Mouse (Mus musculus) C2C12 (cell line): ENCODE data around the gene Pfdn4.

Experiments
- CEBPB ChIP-seq: IDR thresholded peaks from one replicate; pipeline ENCODE4 v1.6.1; 2011; ENCODE audit warnings: low read depth, mild to moderate bottlenecking, control low read depth, moderate library complexity
- CTCF ChIP-seq: IDR thresholded peaks from one replicate; pipeline ENCODE4 v1.5.1; 2011; ENCODE audit not compliant: control insufficient read depth, insufficient read depth, insufficient read length
- FOSL1 ChIP-seq: IDR thresholded peaks from one replicate; pipeline ENCODE4 v1.8.0; 2011; ENCODE audit warnings: mild to moderate bottlenecking, low read length; ENCODE audit not compliant: poor library complexity, insufficient read depth, severe bottlenecking
- MAX ChIP-seq: IDR thresholded peaks from one replicate; pipeline ENCODE4 v1.6.1; 2011; ENCODE audit warnings: mild to moderate bottlenecking, control low read depth
- MYOD1 ChIP-seq: IDR thresholded peaks from one replicate; pipeline ENCODE4 v1.6.1; 2011; ENCODE audit warnings: low read depth; ENCODE audit not compliant: control insufficient read depth, insufficient read length
- USF1 ChIP-seq: IDR thresholded peaks from one replicate; pipeline ENCODE4 v1.6.1; 2011; ENCODE audit warnings: low read depth, mild to moderate bottlenecking, control low read depth, moderate library complexity

DNA sequence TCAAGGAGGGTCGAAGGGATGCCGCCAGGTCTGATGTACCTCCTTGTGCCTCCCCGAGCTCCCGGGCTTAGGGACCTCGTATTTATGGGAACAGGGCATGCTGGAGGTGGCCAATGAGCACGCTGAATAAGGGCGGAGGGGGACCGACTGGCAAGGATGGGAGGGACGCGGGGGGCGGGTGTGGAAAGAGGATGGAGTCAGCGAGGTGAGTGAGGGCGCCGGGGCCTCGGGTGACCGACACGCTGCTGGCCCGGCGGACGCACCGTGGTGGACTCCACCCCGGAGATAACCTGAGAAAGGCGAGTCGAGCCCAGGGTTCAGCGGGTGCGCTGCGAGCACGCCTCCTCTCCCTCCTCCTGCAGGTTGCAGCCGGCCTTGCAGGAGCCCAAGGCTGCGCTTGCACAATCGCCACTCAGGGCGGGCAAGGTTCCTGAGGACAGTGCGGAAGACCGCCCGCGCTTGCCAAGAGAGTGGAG lies 901 bp downstream of the Pfdn4 start, which contains the start of gene Cyp24a1:
- TF ChIP-seq USF1 (no peak), CTCF (no peak), MYOD1 (no peak), MAX (no peak), CEBPB (peak; percentile 32), FOSL1 (no peak)
